Mouse (Mus musculus) kidney, postnatal 0 days (tissue): ENCODE results near the gene Cdk2ap2. TPM values are rescaled to one million over a fixed set of nuclear protein-coding genes. Genes with fewer than 3 reads are reported as not detected.
A peak's percentile ranks its signal among the peaks of the same experiment; 100 is the strongest.
"Not testable (repeated sequence)": the region's sequence is repeated elsewhere in the genome, so short reads cannot be mapped to it uniquely, and the experiment has no call there.

Experiments
- ATAC-seq: fragments of 200-750 bp; cut with Nextera tagmentation; replicated peaks from 2 replicates; pipeline ENCODE4 v1.8.0; 2017; ENCODE audit warnings: low read depth, moderate number of reproducible peaks, moderate TSS enrichment, moderate library complexity; ENCODE audit not compliant: low FRiP score
- DNase-seq: peaks from one replicate; pipeline ENCODE4 v3.0.0-alpha.2; 2016; ENCODE audit warnings: low spot score
- H3K27ac ChIP-seq: fragments of 300-500 bp; sonication (generic); 2 replicates; pipeline ENCODE4 v1.5.1; 2014; ENCODE audit warnings: mild to moderate bottlenecking
- H3K27me3 ChIP-seq: fragments of 300-500 bp; sonication (generic); 2 replicates; pipeline ENCODE4 v1.6.1; 2014; ENCODE audit warnings: low read length, mixed read lengths; ENCODE audit not compliant: insufficient read depth
- H3K36me3 ChIP-seq: fragments of 300-500 bp; sonication (generic); 2 replicates; pipeline ENCODE4 v1.6.1; 2014; ENCODE audit warnings: low read length, mixed read lengths; ENCODE audit not compliant: insufficient read depth
- H3K4me1 ChIP-seq: fragments of 300-500 bp; sonication (generic); replicated peaks from 2 replicates; pipeline ENCODE4 v1.6.1; 2014; ENCODE audit warnings: antibody characterized with exemption, low read length, mixed read lengths; ENCODE audit not compliant: insufficient read depth
- H3K4me2 ChIP-seq: fragments of 300-500 bp; sonication (generic); 2 replicates; pipeline ENCODE4 v1.6.1; 2014; ENCODE audit warnings: mild to moderate bottlenecking, low read length, moderate library complexity, mixed read lengths
- H3K4me3 ChIP-seq: fragments of 300-500 bp; sonication (generic); replicated peaks from 2 replicates; pipeline ENCODE4 v1.5.1; 2014; ENCODE audit warnings: low read depth, low read length
- H3K9ac ChIP-seq: fragments of 300-500 bp; sonication (generic); 2 replicates; pipeline ENCODE4 v1.6.1; 2014; ENCODE audit warnings: low read depth, low read length
- H3K9me3 ChIP-seq: fragments of 300-500 bp; sonication (generic); replicated peaks from 2 replicates; pipeline ENCODE4 v1.6.1; 2016; ENCODE audit warnings: low read length, inconsistent platforms, mixed read lengths
- CTCF ChIP-seq: IDR thresholded peaks from 2 replicates; pipeline ENCODE4 v1.5.1; 2016; ENCODE audit warnings: antibody characterized with exemption, low read depth, mild to moderate bottlenecking, moderate library complexity
- WGBS: fragments of 180-500 bp; shearing (Covaris S2); extraction: QIAGEN DNeasy Blood & Tissue Kit; methylation state at CpG from one replicate; pipeline ENCODE4 v1.1.7; 2014; 5-methylcytosine and 5-hydroxymethylcytosine counted together
- polyA plus RNA-seq: library from polyadenylated mRNA; unstranded; fragments of >200 nt; fragmentation: Nextera tagmentation; extraction: Ambion mirVana; gene quantifications from 2 replicates; pipeline ENCODE4 v1.2.1, GENCODE M21; 2015

Cdk2ap2 gene
- 107 TPM in 2 replicates for polyA plus RNA-seq

DNA sequence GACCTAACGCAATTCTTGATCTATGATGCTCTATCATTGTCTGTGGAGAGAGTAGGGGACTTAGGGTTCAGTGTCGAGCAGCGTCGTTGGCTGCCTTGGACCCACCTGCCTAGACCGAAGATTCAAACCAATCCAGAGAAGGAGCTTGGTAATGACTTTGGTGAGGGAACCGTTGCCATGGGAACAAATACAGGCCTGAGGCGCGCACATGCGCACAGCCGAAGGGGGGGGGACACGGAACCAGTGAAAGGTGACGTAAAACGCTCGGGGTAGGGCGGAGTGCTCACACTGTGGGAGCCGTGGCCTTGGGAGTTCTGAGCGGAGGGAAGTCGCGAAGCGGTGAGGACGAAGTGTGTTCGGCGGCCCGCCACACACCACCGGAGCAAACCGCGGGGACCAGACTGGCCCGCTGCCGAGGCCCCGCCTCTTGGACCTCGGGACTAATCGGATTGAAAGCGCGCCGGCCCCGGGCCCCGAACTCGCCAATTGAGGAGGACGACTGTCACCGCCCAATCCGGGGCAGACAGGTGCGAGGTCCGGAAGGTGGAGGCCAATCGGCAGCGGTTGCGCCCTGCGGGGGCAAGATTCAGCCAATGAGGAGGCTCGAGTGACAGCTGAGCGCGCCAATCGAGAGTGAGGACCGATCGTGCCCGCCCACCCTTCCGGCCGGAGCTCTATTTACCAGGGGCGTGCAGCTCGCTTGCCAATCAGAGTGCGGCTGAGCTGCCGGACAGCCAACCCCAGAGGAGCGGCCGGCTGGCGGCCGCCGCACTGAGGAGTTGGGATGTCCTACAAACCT is at the start of gene Cdk2ap2:
Gene Cdk2ap2 (plus strand): TSS at position 541 of the 799 bp plus-strand sequence.
- DNase-seq (peak; percentile 97), ATAC-seq (peak; percentile 92)
- Histone ChIP-seq H3K4me2 (peak within 1 kb of the TSS; percentile 73), H3K4me1 (peaks cover 26% of the 10 kb centered on the region; the same call in 1 of the 2 replicates), H3K9ac (peak within 1 kb of the TSS; percentile 66), H3K9me3 (no peaks in the 10 kb centered on the region), H3K27ac (peak within 1 kb of the TSS; percentile 91), H3K4me3 (peak within 1 kb of the TSS; percentile 52), H3K36me3 (no peaks in the 10 kb centered on the region), H3K27me3 (no peaks in the 10 kb centered on the region)
- under 1% methylated on average over 61 of the region's 65 CpGs for WGBS
- TF ChIP-seq CTCF = no peak

DNA sequence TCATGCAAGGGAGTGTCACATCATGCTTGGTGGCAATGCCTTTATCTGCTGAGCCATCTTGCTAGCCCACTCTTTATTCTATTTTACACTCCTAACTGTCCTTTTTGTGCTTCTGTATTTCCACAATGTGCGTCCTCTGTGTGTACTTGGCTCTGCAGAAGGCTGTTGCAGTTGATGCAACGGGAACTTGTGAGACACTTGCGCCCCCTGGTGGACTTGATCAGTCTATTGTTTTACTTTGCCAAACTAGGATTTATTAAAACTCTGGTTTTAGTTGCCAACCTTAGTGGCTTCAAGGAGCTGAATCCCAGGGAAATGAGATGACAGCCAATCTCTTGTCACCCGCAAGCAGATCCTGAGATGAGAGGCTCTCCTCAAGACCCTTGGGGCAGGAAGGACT is 49.1 kb upstream of the Cdk2ap2 start:
- no peaks in the 10 kb centered on the region for H3K36me3 ChIP-seq
- H3K9me3 ChIP-seq = no peaks in the 10 kb centered on the region
- H3K27ac ChIP-seq = no peak overlapping the region
- peak; percentile 91 for DNase-seq
- no peak for ATAC-seq
- no peaks in the 10 kb centered on the region for H3K4me1 ChIP-seq
- no peak overlapping the region for H3K4me3 ChIP-seq
- WGBS = 18% methylated on average over 4 of the region's 4 CpGs
- H3K4me2 ChIP-seq = no peak overlapping the region
- no peaks in the 10 kb centered on the region for H3K27me3 ChIP-seq
- no peak overlapping the region for H3K9ac ChIP-seq
- TF ChIP-seq CTCF = peak; percentile 87

DNA sequence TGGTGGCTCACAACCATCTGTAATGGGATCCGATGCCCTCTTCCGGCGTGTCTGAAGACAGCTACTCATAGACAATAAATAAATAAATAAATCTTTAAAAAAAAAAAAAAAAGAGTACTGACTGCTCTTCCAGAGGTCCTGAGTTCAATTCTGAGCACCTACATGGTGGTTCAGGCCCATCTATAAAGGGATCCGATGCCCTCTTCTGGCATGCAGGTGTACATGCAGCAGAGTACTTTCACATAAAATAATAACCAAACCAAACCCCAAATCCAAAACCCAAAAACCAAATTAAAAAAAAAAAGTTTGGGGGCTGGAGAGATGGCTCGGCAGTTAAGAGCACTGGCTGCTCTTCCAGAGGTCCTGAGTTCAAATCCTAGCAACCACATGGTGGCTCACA is 47.9 kb upstream of the Cdk2ap2 start:
- H3K36me3 ChIP-seq, H3K9ac ChIP-seq, H3K27ac ChIP-seq, ATAC-seq, DNase-seq, H3K4me3 ChIP-seq, H3K4me1 ChIP-seq, H3K4me2 ChIP-seq, H3K9me3 ChIP-seq, H3K27me3 ChIP-seq: not testable (repeated sequence)
- 74% methylated on average over 5 of the region's 5 CpGs for WGBS
- peak; percentile 44 for TF ChIP-seq CTCF

DNA sequence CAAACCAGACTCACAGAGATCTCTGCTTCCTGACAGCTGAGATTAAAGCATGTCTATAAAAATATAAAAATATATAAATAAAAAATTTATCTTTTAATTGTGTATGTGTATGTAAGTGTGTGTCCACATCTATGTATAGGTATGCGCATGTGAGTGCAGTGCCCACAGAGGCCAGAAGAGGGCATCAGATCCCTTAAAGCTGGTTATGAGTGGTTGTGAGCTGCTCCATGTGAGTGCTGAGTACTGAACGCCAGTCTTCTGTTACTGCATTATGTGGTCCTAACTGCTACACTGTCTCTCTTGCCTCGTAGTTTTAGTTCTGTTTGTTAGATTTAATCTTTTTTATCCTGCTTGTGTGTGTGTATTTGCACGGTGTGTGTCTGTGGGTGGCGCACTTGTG is 46.0 kb upstream of the Cdk2ap2 start:
- DNase-seq (no peak), ATAC-seq (no peak)
- Histone ChIP-seq H3K27ac (no peak overlapping the region), H3K36me3 (no peaks in the 10 kb centered on the region), H3K9ac (no peak overlapping the region), H3K4me2 (no peak overlapping the region), H3K4me1 (peaks cover 3% of the 10 kb centered on the region; the same call in 1 of the 2 replicates), H3K9me3 (no peaks in the 10 kb centered on the region), H3K4me3 (no peak overlapping the region), H3K27me3 (no peaks in the 10 kb centered on the region)
- no peak for TF ChIP-seq CTCF
- WGBS = 92% methylated on average over 5 of the region's 5 CpGs

DNA sequence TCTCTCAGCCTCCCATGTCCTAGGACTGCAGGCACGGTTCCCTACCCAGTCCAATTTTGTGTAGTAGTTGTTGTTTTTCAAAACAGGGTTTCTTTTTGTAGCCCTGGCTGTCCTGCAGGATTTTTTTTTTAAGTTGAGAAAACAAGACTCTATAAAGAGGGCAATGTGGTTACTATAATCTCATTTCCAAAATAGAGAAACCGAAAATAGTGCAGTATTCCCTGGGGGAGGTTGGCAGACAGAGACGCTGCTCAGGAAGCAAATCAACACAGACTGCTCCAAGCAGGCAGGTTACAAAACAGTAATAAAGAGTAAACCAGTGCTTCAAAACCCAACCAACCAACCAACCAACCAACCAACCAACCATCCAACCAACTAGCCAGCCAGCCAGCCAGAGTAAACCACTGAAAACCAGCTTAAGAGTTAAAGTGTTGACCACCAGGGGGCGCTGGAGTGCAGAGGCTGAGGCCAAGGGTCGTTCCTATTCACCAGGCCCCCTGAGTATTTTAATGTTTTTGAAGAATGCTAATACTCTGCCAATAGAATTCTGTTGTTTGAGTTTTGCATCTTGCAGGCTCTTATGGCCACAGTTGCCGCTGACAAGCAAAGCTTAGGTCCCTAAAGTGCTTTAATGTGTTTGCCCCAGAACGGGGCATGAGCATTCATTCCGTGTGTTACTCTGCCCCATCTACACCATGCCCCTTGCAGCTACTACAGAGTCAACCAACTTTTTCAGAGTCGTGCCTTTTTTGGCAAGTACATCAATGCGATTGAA is 45.1 kb upstream of the Cdk2ap2 start:
- no peak overlapping the region for H3K9ac ChIP-seq
- H3K27me3 ChIP-seq = no peaks in the 10 kb centered on the region
- TF ChIP-seq CTCF = peak; percentile 94
- no peak for ATAC-seq
- H3K4me2 ChIP-seq = no peak overlapping the region
- H3K27ac ChIP-seq = no peak overlapping the region
- H3K36me3 ChIP-seq = no peaks in the 10 kb centered on the region
- H3K4me1 ChIP-seq = peaks cover 4% of the 10 kb centered on the region; the same call in 1 of the 2 replicates
- H3K9me3 ChIP-seq = no peaks in the 10 kb centered on the region
- H3K4me3 ChIP-seq = no peak overlapping the region
- WGBS = 48% methylated on average over 10 of the region's 10 CpGs
- DNase-seq = peak; percentile 69

GRCm38 (mm10) chr19:4052516-4053030 is 44.4 kb upstream of the Cdk2ap2 start:
- no peak overlapping the region for H3K9ac ChIP-seq
- no peaks in the 10 kb centered on the region for H3K27me3 ChIP-seq
- H3K4me2 ChIP-seq = no peak overlapping the region
- H3K4me3 ChIP-seq = no peak overlapping the region
- peaks cover 4% of the 10 kb centered on the region; the same call in 1 of the 2 replicates for H3K4me1 ChIP-seq
- H3K36me3 ChIP-seq = no peaks in the 10 kb centered on the region
- WGBS = 70% methylated on average over 5 of the region's 5 CpGs
- no peak for TF ChIP-seq CTCF
- DNase-seq (no peak), ATAC-seq (no peak)
- no peak overlapping the region for H3K27ac ChIP-seq
- no peaks in the 10 kb centered on the region for H3K9me3 ChIP-seq
